Mouse (Mus musculus): ENCODE measurements around the gene Pla2g6. TPM values are rescaled to one million over a fixed set of nuclear protein-coding genes. Genes with fewer than 3 reads are reported as not detected.

Gene Pla2g6
- polyA plus RNA-seq, 1 experiment from 2014 or later, result 27.1 TPM

DNA sequence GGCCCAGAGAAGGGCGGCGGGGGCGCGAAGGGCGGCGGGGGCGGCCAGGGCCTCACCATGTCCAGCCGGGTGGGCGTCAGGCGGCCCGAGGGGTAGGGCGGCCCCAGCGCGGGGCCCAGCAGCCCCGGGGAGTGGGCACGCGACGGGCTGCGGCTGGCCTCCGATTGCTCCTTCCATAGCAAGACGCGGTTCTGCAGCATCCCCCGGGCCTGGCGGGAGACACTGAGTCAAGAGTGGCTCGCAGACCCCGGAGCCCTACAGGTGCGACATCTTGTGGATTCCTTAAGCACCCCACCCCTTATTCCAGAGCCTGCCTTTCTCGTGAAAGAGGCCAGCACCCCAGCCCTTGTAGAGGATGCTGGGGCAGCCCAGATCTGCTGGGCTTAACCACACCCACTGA, 66.4 kb downstream of the Pla2g6 start:
- peak; percentile 34 for ATAC-seq
- WGBS, result 0% methylated on average over 21 of the region's 28 CpGs
- no peaks in the 10 kb centered on the region for H3K9me3 ChIP-seq (ENCODE audit: control insufficient read depth, low read length)
- H3K27me3 ChIP-seq (replicated peaks; ENCODE audit: control insufficient read depth, insufficient read depth, low read length), result peaks cover 3% of the 10 kb centered on the region; the same call in 1 of the 2 replicates
- H3K4me1 ChIP-seq (ENCODE audit: control insufficient read depth, insufficient read depth, low read length), result peaks cover 11% of the 10 kb centered on the region
- no peaks in the 10 kb centered on the region for H3K36me3 ChIP-seq (ENCODE audit: control insufficient read depth, insufficient read depth, low read length)
- H3K9ac ChIP-seq (ENCODE audit: low read depth, low read length), result peak overlapping the region; percentile 79
- peak overlapping the region; percentile 23; the same call in 1 of the 2 replicates for H3K27ac ChIP-seq (ENCODE audit: low read length)
- H3K4me2 ChIP-seq (ENCODE audit: low read depth, low read length), result peak overlapping the region; percentile 100
- peak overlapping the region; percentile 66 for H3K4me3 ChIP-seq (ENCODE audit: low read length)

DNA sequence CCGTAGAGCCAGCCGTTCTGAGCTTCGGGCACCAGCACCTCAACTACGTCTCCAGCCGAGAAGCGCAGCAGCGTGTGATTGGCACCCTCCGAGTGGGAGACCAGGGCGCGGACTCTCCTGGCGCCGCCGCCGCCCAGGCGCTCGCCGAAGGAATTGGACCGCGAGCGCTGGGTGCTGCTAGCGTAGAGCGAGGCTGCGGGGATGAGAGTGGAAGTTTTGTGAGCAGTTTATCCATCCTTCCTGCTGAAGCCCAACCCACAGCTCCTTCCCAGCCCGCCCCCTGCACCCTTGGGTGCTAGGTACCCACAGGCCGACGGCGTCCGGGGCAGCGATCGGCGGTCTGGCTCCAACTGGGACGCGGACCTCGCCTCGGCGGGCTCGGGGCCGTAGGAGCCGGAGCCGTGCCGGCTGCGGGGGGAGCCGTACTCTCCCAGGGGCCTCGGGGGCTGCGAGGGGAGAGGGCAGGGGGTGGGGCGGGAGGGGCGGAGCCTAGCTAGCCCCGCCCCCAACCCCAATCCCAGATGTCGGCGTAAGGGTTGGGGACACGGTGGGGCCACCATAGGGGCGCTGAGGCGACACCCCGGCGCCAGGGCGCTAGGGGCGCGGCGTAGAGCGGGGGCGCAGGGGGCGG, 67.0 kb downstream of the Pla2g6 start:
- peaks cover 11% of the 10 kb centered on the region for H3K4me1 ChIP-seq (ENCODE audit: control insufficient read depth, insufficient read depth, low read length)
- no peaks in the 10 kb centered on the region for H3K36me3 ChIP-seq (ENCODE audit: control insufficient read depth, insufficient read depth, low read length)
- 1% methylated on average over 61 of the region's 62 CpGs for WGBS
- H3K4me3 ChIP-seq (ENCODE audit: low read length), result peak overlapping the region; percentile 66
- ATAC-seq, result peak; percentile 56
- H3K4me2 ChIP-seq (ENCODE audit: low read depth, low read length), result peak overlapping the region; percentile 100
- H3K27me3 ChIP-seq (replicated peaks; ENCODE audit: control insufficient read depth, insufficient read depth, low read length), result peaks cover 3% of the 10 kb centered on the region; the same call in 1 of the 2 replicates
- no peaks in the 10 kb centered on the region for H3K9me3 ChIP-seq (ENCODE audit: control insufficient read depth, low read length)
- peak overlapping the region; percentile 79 for H3K9ac ChIP-seq (ENCODE audit: low read depth, low read length)
- H3K27ac ChIP-seq (ENCODE audit: low read length), result no peak overlapping the region; the same call in 1 of the 2 replicates

DNA sequence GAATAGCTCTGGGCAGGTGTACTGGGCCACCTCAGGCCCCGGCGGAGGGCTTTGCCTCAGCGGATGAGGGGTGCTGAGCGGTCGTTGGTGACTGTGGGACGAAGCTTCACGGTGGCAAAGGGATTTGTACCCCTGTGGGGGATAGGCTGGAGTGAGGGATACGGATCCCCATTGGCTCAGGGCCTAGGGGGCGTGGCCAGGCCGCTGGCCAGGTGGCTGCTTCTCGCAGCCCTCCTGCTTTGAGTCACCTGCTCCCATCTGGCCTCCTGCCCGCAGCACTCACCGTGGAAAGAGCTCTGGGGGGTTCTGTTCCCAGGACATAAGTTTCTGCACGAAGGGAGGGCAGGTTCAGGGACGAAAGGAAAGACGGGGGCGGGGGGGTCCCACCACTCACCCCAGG, 69.7 kb downstream of the Pla2g6 start:
- peaks cover 11% of the 10 kb centered on the region for H3K4me1 ChIP-seq (ENCODE audit: control insufficient read depth, insufficient read depth, low read length)
- no peak overlapping the region for H3K9ac ChIP-seq (ENCODE audit: low read depth, low read length)
- H3K36me3 ChIP-seq (ENCODE audit: control insufficient read depth, insufficient read depth, low read length), result no peaks in the 10 kb centered on the region
- ATAC-seq, result no peak
- H3K27me3 ChIP-seq (replicated peaks; ENCODE audit: control insufficient read depth, insufficient read depth, low read length), result peaks cover 4% of the 10 kb centered on the region; the same call in 1 of the 2 replicates
- H3K4me2 ChIP-seq (ENCODE audit: low read depth, low read length), result no peak overlapping the region
- 33% methylated on average over 17 of the region's 17 CpGs for WGBS
- no peaks in the 10 kb centered on the region for H3K9me3 ChIP-seq (ENCODE audit: control insufficient read depth, low read length)
- H3K4me3 ChIP-seq (ENCODE audit: low read length), result no peak overlapping the region
- H3K27ac ChIP-seq (ENCODE audit: low read length), result no peak overlapping the region

DNA sequence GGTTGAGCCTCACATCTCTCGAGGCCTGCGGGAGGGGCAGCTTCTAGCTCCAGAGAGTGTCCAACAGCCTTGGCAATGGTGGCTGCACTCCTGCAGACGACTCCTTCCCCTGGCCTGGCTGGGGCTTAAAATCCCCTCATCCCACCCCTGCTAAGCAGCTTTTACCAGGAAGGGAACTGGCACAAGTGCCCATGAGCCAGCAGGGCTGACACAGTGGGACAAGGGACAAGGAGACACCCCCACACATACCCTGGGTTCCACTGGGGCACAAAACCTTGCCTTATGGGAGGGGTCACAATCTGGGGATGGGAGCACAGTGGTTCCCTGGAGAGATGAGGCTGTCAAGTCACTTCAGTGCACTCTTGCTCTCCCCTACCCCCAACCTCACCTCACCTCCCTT, 73.5 kb downstream of the Pla2g6 start, which contains the start of gene Slc16a8:
Slc16a8 (minus strand) TSS at position 101 of the 400 bp plus-strand sequence.
- no peak for ATAC-seq
- H3K9me3 ChIP-seq (ENCODE audit: control insufficient read depth, low read length), result no peaks in the 10 kb centered on the region
- H3K36me3 ChIP-seq (ENCODE audit: control insufficient read depth, insufficient read depth, low read length), result no peaks in the 10 kb centered on the region
- 37% methylated on average over 3 of the region's 3 CpGs for WGBS
- no peak within 1 kb of the TSS for H3K27ac ChIP-seq (ENCODE audit: low read length)
- H3K4me2 ChIP-seq (ENCODE audit: low read depth, low read length), result no peak within 1 kb of the TSS
- peaks cover 20% of the 10 kb centered on the region for H3K27me3 ChIP-seq (replicated peaks; ENCODE audit: control insufficient read depth, insufficient read depth, low read length)
- H3K4me1 ChIP-seq (ENCODE audit: control insufficient read depth, insufficient read depth, low read length), result peaks cover 15% of the 10 kb centered on the region
- H3K9ac ChIP-seq (ENCODE audit: low read depth, low read length), result no peak within 1 kb of the TSS
- H3K4me3 ChIP-seq (ENCODE audit: low read length), result no peak within 1 kb of the TSS

DNA sequence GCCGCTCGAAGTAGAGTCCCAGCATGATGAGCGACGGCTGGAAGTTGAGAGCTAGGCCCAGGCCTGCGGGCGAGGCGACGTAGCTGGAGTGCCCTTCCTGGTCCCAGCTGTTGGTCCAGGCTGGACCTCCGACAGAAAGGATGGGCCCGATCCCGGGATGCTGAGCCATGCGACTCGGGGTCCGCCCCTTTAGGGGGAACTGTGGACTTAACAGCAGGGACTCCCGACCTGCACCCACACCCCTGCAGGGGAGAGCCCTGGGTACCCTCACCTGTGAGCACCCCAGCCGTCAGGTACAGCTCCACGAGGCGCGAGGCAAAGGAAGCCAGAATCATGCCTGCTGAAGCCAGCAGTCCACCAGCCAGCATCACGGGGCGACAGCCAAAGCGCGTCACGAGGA, 75.6 kb downstream of the Pla2g6 start:
- Histone ChIP-seq H3K4me2 (ENCODE audit: low read depth, low read length) (peak overlapping the region; percentile 92), H3K4me1 (ENCODE audit: control insufficient read depth, insufficient read depth, low read length) (peaks cover 15% of the 10 kb centered on the region), H3K4me3 (ENCODE audit: low read length) (peak overlapping the region; percentile 47), H3K9ac (ENCODE audit: low read depth, low read length) (peak overlapping the region; percentile 73), H3K36me3 (ENCODE audit: control insufficient read depth, insufficient read depth, low read length) (no peaks in the 10 kb centered on the region), H3K9me3 (ENCODE audit: control insufficient read depth, low read length) (no peaks in the 10 kb centered on the region), H3K27me3 (replicated peaks; ENCODE audit: control insufficient read depth, insufficient read depth, low read length) (peaks cover 20% of the 10 kb centered on the region), H3K27ac (ENCODE audit: low read length) (no peak overlapping the region)
- ATAC-seq, result peak; percentile 23; the same call in 1 of the 2 replicates
- WGBS, result 31% methylated on average over 24 of the region's 24 CpGs

DNA sequence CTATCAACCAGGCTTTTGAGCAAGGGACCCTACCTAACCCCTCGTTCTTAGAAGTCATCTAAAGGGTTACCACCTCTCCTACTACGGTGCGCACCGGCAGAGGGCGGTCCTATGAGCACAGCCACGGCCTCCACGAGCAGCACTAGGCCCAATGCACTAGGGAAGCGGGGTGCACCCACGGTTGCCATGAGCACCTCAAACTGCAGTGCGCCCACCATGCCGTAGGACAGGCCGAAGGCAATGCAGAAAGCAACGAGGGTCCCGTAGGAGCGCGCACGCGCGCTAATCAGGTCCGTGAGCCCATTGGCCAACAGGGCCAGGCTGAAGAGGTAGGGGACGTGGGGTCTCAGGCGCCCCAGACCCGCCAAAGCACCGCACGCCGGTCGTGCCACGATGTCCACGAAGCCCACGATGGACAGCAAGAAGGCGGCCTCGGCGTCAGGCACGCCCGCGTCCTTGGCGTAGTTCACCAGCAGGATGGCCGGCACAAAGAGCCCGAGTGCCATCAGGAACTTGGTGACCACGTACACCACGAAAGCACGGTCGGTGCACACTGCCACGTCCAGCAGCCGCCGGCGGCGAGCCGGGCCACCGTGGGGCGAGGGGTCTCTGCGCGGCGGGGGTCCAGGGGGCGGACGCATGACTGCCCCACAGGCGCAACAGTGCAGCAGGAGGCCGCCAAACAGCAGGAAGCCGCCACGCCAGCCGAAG, 76.3 kb downstream of the Pla2g6 start:
- ATAC-seq, result peak; percentile 77
- H3K36me3 ChIP-seq (ENCODE audit: control insufficient read depth, insufficient read depth, low read length), result no peaks in the 10 kb centered on the region
- no peak overlapping the region for H3K27ac ChIP-seq (ENCODE audit: low read length)
- H3K4me3 ChIP-seq (ENCODE audit: low read length), result peak overlapping the region; percentile 47
- H3K9me3 ChIP-seq (ENCODE audit: control insufficient read depth, low read length), result no peaks in the 10 kb centered on the region
- peak overlapping the region; percentile 73 for H3K9ac ChIP-seq (ENCODE audit: low read depth, low read length)
- H3K27me3 ChIP-seq (replicated peaks; ENCODE audit: control insufficient read depth, insufficient read depth, low read length), result peaks cover 20% of the 10 kb centered on the region
- peak overlapping the region; percentile 92 for H3K4me2 ChIP-seq (ENCODE audit: low read depth, low read length)
- 1% methylated on average over 61 of the region's 61 CpGs for WGBS
- peaks cover 15% of the 10 kb centered on the region for H3K4me1 ChIP-seq (ENCODE audit: control insufficient read depth, insufficient read depth, low read length)

DNA sequence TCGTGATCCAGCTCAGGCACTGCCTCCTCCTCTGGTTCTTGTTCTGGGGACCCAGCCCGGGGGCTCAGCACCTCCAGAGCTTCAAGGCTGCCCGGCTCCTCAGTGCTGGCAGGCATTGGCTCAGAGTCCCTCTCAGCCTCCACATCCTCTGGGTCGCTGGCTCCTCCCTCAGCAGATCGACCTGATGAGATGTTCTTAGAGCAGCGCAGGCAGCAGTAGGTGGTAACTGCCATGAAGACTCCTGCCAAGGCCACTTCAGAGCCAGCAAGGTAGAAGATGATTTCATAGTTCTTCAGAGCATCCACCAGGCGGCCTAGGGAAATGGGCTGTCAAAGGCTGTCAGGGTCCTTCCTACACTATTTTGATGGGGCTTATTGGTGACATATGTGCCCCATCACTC, 77.0 kb downstream of the Pla2g6 start:
- no peak overlapping the region for H3K27ac ChIP-seq (ENCODE audit: low read length)
- WGBS, result 55% methylated on average over 7 of the region's 7 CpGs
- H3K4me2 ChIP-seq (ENCODE audit: low read depth, low read length), result no peak overlapping the region
- peak; percentile 8; the same call in 1 of the 2 replicates for ATAC-seq
- H3K36me3 ChIP-seq (ENCODE audit: control insufficient read depth, insufficient read depth, low read length), result peaks cover 5% of the 10 kb centered on the region; the same call in 1 of the 2 replicates
- H3K4me1 ChIP-seq (ENCODE audit: control insufficient read depth, insufficient read depth, low read length), result peaks cover 15% of the 10 kb centered on the region
- H3K27me3 ChIP-seq (replicated peaks; ENCODE audit: control insufficient read depth, insufficient read depth, low read length), result peaks cover 20% of the 10 kb centered on the region
- H3K9ac ChIP-seq (ENCODE audit: low read depth, low read length), result no peak overlapping the region
- no peaks in the 10 kb centered on the region for H3K9me3 ChIP-seq (ENCODE audit: control insufficient read depth, low read length)
- no peak overlapping the region for H3K4me3 ChIP-seq (ENCODE audit: low read length)

DNA sequence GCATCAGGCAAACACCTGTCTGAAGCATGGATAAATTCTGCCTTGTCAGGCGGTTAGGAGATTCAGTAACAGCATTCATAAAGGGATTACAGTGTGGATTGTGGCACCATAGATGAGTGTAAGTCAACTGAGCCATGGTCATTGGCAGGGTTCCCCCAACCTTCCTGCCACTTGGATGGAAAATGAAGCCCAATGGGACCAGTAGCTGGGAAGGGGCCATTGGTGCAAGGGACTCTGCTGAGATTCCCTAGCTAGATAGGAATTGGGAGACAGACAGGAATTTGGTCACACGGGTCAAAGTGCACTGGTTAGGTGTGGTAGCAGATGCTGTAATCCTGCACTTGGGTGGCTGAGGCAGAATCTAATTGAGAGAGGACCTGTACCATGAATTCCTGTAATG, 78.0 kb downstream of the Pla2g6 start:
- H3K27ac ChIP-seq (ENCODE audit: low read length), result no peak overlapping the region
- H3K9me3 ChIP-seq (ENCODE audit: control insufficient read depth, low read length), result no peaks in the 10 kb centered on the region
- no peak for ATAC-seq
- H3K27me3 ChIP-seq (replicated peaks; ENCODE audit: control insufficient read depth, insufficient read depth, low read length), result peaks cover 20% of the 10 kb centered on the region
- no peak overlapping the region for H3K4me2 ChIP-seq (ENCODE audit: low read depth, low read length)
- 82% methylated on average over 2 of the region's 2 CpGs for WGBS
- no peak overlapping the region for H3K9ac ChIP-seq (ENCODE audit: low read depth, low read length)
- peaks cover 13% of the 10 kb centered on the region for H3K36me3 ChIP-seq (ENCODE audit: control insufficient read depth, insufficient read depth, low read length)
- peaks cover 15% of the 10 kb centered on the region for H3K4me1 ChIP-seq (ENCODE audit: control insufficient read depth, insufficient read depth, low read length)
- no peak overlapping the region for H3K4me3 ChIP-seq (ENCODE audit: low read length)

DNA sequence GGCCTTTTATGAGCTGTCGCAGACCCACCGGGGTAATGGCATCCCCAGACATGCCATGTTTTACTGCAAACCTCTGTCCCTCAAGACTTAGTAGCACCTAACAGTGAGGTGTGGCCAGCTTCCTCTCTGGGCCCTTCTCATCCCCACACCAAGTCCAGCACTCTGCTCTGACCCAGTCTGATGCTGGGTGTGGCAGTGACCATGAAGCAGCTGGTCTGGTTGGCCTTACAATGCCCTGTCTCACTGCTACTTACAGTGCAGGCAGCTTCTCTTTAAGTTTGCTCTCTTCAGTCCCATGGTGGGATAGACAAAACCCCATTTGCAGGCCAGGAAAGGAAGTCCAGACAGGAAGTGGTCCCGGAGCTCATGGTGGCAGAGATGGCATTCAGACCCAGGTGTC, 82.9 kb downstream of the Pla2g6 start:
- H3K4me3 ChIP-seq (ENCODE audit: low read length), result no peak overlapping the region

More for the DNA sequence above, 82.9 kb downstream of the Pla2g6 start:
- H3K9me3 ChIP-seq (ENCODE audit: control insufficient read depth, low read length), result no peaks in the 10 kb centered on the region
- peaks cover 31% of the 10 kb centered on the region for H3K36me3 ChIP-seq (ENCODE audit: control insufficient read depth, insufficient read depth, low read length)
- WGBS, result 93% methylated on average over 3 of the region's 3 CpGs
- H3K27ac ChIP-seq (ENCODE audit: low read length), result no peak overlapping the region
- no peaks in the 10 kb centered on the region; the same call in none of the 2 replicates for H3K4me1 ChIP-seq (ENCODE audit: control insufficient read depth, insufficient read depth, low read length)
- no peak overlapping the region for H3K9ac ChIP-seq (ENCODE audit: low read depth, low read length)
- H3K4me2 ChIP-seq (ENCODE audit: low read depth, low read length), result no peak overlapping the region
- ATAC-seq, result no peak
- no peaks in the 10 kb centered on the region for H3K27me3 ChIP-seq (replicated peaks; ENCODE audit: control insufficient read depth, insufficient read depth, low read length)
